Mouse (Mus musculus) erythroblast, adult 5-6 weeks (primary cell): ENCODE data around the gene C1s2. TPM values are rescaled to one million over a fixed set of nuclear protein-coding genes. Genes with fewer than 3 reads are reported as not detected.
A peak's percentile ranks its signal among the peaks of the same experiment; 100 is the strongest.
"Not testable (repeated sequence)": the region's sequence is repeated elsewhere in the genome, so short reads cannot be mapped to it uniquely, and the experiment has no call there.

ENCODE experiments used
- ATAC-seq: replicated peaks from 2 replicates; pipeline ENCODE4 v1.8.0; 2016; ENCODE audit warnings: moderate number of reproducible peaks, mild to moderate bottlenecking, moderate TSS enrichment, inconsistent platforms; ENCODE audit not compliant: poor library complexity, low FRiP score, severe bottlenecking
- total RNA-seq, 2 experiments: library from RNA; stranded (forward) in 1 of 2; stranded (reverse) in 1 of 2; fragments of 150-400 nt in 1 of 2; fragments of 200-764, 138-1000 nt in 1 of 2; gene quantifications; 2 replicates each; pipeline versions ENCODE4 v1.2.3 to v1.2.4; 2015 to 2017; ENCODE audit warnings: low replicate concordance in 2 of 2

C1s2 gene
- not detected in 2 replicates for total RNA-seq (2015; ENCODE audit: low replicate concordance)
- total RNA-seq (2017; ENCODE audit: low replicate concordance): not detected in 2 replicates

- not testable (repeated sequence) for ATAC-seq
Observed at GRCm38 (mm10) chr6:124635985-124636384, at the start of gene C1s2. Gene C1s2 (minus strand): TSS chr6:124636085.

GRCm38 (mm10) chr6:124683591-124684417 is 47.9 kb upstream of the C1s2 start:
- peak; percentile 51 for ATAC-seq

- not testable (repeated sequence) for ATAC-seq
Observed at GRCm38 (mm10) chr6:124682291-124682690, 46.4 kb upstream of the C1s2 start.

GRCm38 (mm10) chr6:124679486-124679885 is 43.6 kb upstream of the C1s2 start:
- no peak for ATAC-seq

- ATAC-seq: no peak
Observed at GRCm38 (mm10) chr6:124678769-124679168, 42.9 kb upstream of the C1s2 start.

- no peak for ATAC-seq
Observed at GRCm38 (mm10) chr6:124676171-124676570, 40.3 kb upstream of the C1s2 start.

GRCm38 (mm10) chr6:124674591-124674990 is 38.7 kb upstream of the C1s2 start:
- ATAC-seq: no peak

- no peak for ATAC-seq
Observed at GRCm38 (mm10) chr6:124673619-124674018, 37.7 kb upstream of the C1s2 start.

GRCm38 (mm10) chr6:124672100-124672499 is 36.2 kb upstream of the C1s2 start:
- ATAC-seq: no peak

GRCm38 (mm10) chr6:124670281-124670900 is 34.5 kb upstream of the C1s2 start:
- no peak for ATAC-seq

- ATAC-seq: no peak
Observed at GRCm38 (mm10) chr6:124669234-124669859, 33.5 kb upstream of the C1s2 start.

GRCm38 (mm10) chr6:124665011-124665410 is 29.1 kb upstream of the C1s2 start:
- ATAC-seq: no peak

GRCm38 (mm10) chr6:124664256-124664655 is 28.4 kb upstream of the C1s2 start:
- peak; percentile 49; the same call in 1 of the 2 replicates for ATAC-seq

- ATAC-seq: no peak; the same call in 1 of the 2 replicates
Observed at GRCm38 (mm10) chr6:124663424-124663795, 27.5 kb upstream of the C1s2 start.

- peak; percentile 91 for ATAC-seq
Observed at GRCm38 (mm10) chr6:124662477-124663423, 26.9 kb upstream of the C1s2 start, which contains the start of gene Lpcat3. Gene Lpcat3 (plus strand): TSS chr6:124663027.

- no peak for ATAC-seq
Observed at GRCm38 (mm10) chr6:124661995-124662394, 26.1 kb upstream of the C1s2 start.

- no peak for ATAC-seq
Observed at GRCm38 (mm10) chr6:124661156-124661806, 25.4 kb upstream of the C1s2 start.

- no peak for ATAC-seq
Observed at GRCm38 (mm10) chr6:124658067-124658466, 22.2 kb upstream of the C1s2 start.

GRCm38 (mm10) chr6:124655893-124656292 is 20.0 kb upstream of the C1s2 start:
- ATAC-seq: no peak
